Mouse (Mus musculus) urinary bladder, postnatal 25 days (tissue): ENCODE measurements at regions not wholly inside any gene's neighbourhood (a gene's known extent, or its start where the extent isn't known, plus 50 kb on each side); places are given as distances from the start of the nearest gene placed in this dataset.

ENCODE experiments used
- DNase-seq: peaks from one replicate; pipeline ENCODE4 v3.0.0; 2022; ENCODE audit warnings: low spot score

- no peak for DNase-seq
Observed at GRCm38 (mm10) chr12:54577235-54577634, 79.1 kb downstream of the Sptssa start.

DNA sequence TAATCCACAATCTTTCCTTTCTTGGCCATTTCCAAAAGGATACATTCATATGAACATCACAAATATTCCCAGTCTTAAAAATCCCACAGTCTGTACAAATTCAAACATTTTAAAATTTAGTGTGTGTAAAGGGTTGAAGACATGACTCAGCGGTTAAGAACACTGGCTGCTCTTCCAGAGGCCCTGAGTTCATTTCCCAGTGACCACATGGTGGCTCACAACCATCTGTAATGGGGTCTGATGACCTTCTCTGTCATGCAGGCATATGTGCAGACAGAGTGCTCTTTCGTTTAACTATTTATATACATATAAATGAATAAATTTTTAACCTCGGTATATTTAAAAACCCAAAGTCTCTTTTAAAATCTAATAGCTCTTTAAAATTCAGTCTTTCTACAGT lies 79.6 kb downstream of the Sptssa start:
- no peak for DNase-seq

GRCm38 (mm10) chr12:54572866-54573265 lies 83.5 kb downstream of the Sptssa start:
- no peak for DNase-seq

DNA sequence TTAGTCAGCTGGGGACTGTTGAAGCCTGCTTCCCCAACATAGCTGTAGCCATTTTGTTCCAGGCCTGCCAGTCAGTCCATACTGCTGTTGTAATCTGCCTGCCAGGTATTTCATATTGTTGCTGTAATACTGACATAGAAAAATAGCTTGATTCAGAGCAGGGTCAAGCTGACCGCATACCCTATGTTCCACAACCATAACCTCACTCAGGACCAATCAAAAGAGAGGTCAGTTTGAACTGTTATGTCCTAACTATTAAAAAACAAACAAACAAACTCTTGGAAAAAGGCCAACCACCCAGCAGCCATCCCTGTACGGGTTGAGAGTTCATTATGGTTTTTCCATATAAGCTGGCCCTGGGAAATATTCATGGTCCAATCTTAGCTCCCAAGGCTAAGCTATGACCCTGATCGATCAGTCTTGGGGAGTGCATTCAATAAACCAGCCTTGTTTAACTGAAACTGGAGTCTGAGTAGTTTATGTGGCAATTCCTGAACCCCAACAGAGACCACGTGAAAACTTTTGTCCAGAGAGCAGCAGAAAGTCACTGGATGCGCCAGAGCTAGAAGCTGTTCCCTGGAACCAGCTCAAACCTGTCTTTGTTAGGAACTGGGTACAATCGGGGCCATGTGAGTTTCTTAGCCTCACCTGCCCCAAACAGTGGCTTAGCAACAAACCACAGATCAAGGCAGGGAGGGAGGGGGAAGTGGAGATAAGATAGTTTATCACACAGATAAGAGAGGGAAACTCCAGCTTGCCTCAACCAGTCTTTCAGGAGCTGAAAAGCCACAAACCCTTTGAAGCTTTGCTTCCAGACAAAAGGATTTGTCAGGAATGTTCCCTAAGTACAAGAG lies 88.1 kb downstream of the Sptssa start:
- no peak for DNase-seq

- DNase-seq: no peak
Observed at GRCm38 (mm10) chr12:54567426-54567790, 89.0 kb downstream of the Sptssa start.

DNA sequence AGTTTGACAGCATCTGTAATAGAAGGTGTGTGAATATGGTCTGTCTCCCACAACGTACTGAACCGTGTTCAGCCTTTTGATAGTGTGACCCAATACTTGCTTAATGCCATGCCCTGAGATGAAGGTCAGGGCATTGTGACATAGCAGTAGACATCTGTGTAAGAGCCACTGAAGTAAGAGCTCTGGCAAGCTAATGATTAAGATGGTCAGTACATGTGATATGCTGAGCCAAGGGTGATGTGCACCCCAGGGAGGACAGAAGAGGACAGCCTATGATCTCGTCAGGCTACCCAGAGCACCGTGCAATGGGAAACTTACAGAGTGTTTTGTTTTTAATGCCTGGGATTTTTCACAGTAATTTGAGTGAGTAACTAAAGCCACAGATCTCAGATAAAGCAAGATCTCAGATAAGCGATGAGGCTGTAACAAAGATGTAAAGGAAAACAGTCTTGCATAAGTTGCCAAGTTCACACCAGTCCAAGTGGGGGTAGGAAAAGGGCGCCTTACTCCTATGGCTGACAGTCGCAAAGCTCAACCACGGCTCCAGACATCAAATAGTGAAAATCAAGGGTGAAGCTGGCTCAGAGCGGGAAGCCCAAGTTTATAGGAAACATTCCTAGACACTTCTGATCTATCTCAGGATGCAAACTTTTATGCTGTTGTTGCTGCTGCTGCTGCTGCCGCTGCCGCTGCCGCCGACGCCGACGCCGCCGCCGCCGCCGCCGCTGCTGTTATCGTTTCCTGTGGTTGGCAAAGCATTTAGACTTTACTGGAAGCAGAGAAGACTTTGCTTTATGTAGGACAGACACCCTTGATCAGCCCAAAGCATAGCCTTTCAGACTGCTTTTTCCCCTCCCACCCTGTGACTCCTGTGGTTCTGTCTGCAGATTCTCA lies 89.6 kb downstream of the Sptssa start:
- DNase-seq: no peak

DNA sequence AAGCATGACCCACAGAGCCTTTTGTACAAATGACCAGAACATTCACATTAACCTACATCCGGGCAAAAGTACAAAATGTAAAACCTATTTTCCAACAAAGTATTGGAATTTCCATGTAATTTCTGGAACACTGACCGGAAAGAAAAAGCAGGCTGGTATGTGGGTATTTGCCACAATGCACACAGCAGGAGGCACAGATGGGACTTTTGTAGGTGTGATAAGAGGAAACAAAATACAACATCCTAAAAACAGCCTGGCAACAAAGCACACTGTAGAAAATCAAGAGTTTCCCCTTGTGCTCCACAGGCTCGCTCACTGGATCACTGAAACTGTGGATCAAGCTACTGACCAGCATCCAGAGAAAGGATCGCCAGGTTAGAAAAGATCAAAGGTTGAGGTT lies 94.4 kb downstream of the Sptssa start:
- no peak for DNase-seq

DNA sequence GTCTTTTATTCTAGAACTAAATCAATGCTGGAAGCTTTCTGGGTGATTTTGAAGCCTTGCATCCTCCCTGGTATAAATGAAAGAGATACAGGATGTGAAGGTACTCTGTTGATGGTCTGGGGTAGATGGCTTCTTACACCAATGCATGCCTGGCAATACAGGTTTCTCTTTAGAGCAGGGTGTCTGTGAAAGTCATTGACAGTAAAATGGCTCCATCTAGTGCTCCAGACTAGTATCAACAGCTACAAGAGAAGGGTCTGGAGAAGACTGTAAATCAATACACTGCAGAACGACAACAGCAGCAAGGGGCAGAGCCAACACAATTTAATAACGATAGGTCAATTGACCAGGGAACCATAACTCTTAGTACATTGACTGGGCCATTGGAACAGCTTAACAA lies 98.3 kb downstream of the Sptssa start:
- no peak for DNase-seq

GRCm38 (mm10) chr12:54549659-54550058 lies 106.7 kb downstream of the Sptssa start:
- DNase-seq: no peak

DNA sequence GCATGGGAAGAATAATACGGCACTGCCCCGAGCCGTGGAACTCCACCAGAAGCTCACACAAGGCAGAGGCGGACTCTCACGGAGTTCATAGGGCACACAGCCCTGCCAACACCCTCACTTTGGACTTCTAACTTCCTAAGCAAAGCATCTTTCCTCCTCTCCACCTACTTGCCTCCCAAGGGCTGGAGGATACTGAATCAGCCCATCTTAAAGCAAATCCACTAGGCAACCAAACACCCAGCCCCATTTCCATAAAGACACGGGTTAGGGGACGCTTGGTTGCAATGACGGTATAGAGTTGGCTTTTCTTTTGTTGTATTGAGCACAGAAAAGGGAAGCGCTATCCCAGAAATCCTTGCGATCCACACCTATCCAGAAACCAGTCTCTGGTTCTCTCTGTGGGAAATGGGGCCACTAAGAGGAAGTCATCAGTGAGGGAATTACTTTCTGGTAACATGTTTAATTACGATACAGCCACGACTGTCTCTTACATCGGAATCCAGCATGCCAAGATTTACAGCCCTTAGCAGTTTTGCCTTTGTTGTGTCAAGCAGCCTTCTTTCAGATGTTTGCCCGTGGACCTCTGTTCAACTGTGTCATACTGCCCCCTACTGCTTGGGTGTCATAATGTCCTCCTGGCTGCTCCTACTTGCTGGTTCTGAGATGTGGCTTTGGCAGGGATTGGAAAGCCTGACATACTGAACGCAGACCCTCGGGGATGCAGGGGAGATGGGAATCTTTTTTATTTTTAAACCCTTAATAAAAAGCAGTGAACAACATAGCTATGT lies 110.4 kb downstream of the Sptssa start:
- peak; percentile 63 for DNase-seq

GRCm38 (mm10) chr12:54538320-54538705 lies 118.1 kb downstream of the Sptssa start:
- DNase-seq: no peak

DNA sequence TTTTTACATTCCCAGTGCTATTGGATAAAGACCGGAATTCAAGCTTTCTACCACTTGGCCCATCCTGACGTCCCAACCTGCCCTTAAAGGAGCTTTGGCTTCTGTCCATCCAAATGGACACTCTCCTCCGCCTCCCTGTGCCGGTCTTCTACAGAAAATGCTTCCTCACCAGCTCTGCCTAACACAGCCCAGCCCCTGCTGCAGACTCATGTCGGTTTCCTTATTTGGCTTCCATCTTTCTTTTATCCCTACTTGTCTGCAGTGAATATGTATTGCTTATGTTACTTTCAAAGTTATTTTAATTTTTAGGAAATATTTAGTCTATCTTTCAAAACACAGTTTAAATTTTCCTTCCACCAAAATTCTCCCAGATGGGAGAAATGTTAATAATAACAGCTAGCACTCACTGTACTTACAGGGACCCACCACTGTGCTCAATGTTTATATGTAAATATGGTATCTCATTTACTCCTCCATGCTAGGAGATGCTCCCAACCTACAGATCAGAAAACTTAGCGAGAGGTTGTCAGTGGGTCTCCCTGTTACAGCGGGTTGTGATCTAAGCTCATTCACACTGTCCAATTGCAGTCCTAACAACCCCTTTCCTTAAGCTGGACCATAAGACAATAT lies 118.6 kb downstream of the Sptssa start:
- DNase-seq: no peak

- no peak for DNase-seq
Observed at GRCm38 (mm10) chr12:54537022-54537421, 119.4 kb downstream of the Sptssa start.

GRCm38 (mm10) chr12:54535556-54536516 lies 120.5 kb downstream of the Sptssa start:
- DNase-seq: no peak

DNA sequence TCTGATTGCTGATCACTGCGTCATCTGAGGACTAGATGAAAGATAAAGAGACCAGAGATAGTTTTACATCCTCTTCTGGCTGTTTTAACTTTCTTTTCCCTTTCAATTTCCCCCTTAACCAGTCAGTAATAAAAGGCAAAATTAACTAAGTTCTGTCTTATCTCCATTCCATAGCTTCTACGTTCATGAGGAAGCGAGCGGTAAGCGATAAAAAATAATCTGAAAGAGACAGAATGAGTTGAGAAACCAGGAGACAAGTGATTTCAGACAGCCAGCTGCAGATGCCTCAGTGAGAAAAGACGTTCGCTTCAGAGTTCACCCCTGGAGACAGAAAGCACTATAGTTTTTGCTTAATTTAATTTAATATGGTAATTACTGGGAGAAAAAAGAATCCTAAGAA lies 121.5 kb downstream of the Sptssa start:
- no peak for DNase-seq

- no peak for DNase-seq
Observed at GRCm38 (mm10) chr12:54533134-54533533, 123.2 kb downstream of the Sptssa start.

DNA sequence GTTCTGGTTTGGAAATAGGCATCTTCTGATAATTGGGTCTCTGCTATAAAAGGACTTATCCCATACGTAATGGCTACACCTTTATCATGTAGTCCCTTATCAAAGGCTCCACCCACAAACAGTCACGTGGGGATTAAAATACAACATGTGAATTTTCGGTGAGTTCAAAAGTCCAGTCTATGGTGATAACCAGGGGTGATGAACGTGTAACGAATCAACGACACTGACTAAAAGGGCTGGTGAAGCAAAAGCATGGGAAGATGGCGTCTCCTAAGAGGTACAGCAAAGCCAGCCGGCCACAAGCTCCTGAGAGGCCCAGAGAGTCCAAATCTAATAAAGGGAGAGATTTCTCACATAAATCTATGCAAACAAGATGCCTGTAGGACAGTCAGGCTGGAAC lies 124.3 kb downstream of the Sptssa start:
- DNase-seq: no peak

DNA sequence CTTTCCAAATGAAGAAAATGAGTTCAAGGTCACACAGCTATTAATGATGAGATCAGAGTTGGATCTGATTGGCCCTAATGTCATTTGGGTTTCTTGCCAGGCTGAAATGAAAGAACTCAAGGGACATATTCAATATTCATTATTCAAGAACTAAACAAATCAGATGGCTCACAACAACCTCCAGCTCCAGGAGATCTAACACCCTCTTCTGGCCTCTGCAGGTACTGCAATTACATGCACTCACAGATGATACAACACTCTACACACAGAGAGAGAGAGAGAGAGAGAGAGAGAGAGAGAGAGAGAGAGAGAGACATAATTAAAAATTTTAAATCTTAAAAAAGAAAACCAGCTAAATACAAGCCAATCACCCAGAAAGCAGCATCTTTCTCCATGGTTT lies 128.3 kb downstream of the Sptssa start:
- no peak for DNase-seq

- no peak for DNase-seq
Observed at GRCm38 (mm10) chr12:54527577-54527976, 128.8 kb downstream of the Sptssa start.

DNA sequence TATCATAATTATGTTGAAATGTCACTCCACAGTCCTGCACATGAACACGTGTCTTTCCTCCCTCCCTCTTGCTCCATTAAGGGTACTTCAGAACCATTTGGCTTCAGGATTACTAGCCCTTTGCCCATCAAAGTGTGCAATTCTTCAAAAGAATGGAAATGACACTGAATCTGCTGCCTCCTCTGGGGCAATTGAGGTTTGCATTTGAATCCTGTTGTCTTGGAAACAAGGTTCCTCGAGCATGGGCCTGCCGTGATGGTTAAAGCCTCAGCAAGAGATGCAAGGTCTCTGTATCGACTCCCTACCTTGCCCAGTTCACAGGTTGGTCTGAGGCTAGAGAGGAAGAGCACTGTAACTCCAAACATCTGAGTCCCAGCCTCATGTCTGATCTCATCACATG lies 136.0 kb downstream of the Sptssa start:
- DNase-seq: no peak

DNA sequence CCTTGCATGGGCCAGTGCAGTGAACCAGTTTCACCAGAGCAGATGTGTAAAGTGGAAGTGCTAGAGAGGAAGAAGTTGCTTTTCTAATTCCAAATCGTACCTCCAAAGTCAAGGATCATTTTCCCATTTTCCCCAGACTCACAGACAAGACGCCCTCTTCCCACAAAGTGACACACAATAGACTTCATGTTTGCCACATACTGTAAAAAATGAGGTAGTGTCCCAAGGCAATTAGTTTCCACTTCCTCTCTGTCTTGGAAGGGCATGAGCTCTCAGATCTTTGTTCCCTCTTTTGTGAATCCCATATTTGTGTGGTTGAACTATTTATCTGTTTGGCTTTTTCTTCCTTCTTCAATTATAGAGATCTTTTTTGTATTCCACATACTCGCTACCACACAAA lies 137.0 kb downstream of the Sptssa start:
- no peak for DNase-seq
